Mouse (Mus musculus): ENCODE results near the gene Cd300lf. TPM values are rescaled to one million over a fixed set of nuclear protein-coding genes. Genes with fewer than 3 reads are reported as not detected.
A peak's percentile ranks its signal among the peaks of the same experiment; 100 is the strongest.

Gene Cd300lf
- polyA plus RNA-seq, 1 experiment from 2014 or later: 0.22 TPM

GRCm38 (mm10) chr11:115173549-115174339 is 40.0 kb upstream of the Cd300lf start:
- H3K27ac ChIP-seq (replicated peaks in 1 of 2; ENCODE audit: control insufficient read depth in 1 of 2, insufficient read depth in 1 of 2, low read depth in 2 of 2, low read length in 2 of 2): no peak overlapping the region
- H3K4me1 ChIP-seq (ENCODE audit: control insufficient read depth in 2 of 2, insufficient read depth in 2 of 2, low read length in 2 of 2): peaks cover 20 to 37% of the 10 kb centered on the region in 2 experiments
- no peaks in the 10 kb centered on the region for H3K36me3 ChIP-seq (ENCODE audit: control insufficient read depth, insufficient read depth, low read length)
- 0 out of 2 replicates have a peak overlapping the region, but pooled peaks have one; percentile 2 for H3K4me2 ChIP-seq (ENCODE audit: low read length)
- ATAC-seq (ENCODE audit: insufficient number of reproducible peaks, insufficient read depth, low FRiP score, low read depth): no peak
- H3K4me3 ChIP-seq (ENCODE audit: control insufficient read depth in 1 of 2, insufficient read depth in 1 of 2, low read depth in 1 of 2, low read length in 2 of 2): no peak overlapping the region
- H3K9me3 ChIP-seq (ENCODE audit: control insufficient read depth, low read length): no peaks in the 10 kb centered on the region
- no peaks in the 10 kb centered on the region for H3K27me3 ChIP-seq (ENCODE audit: control insufficient read depth, insufficient read depth, low read length)
- 23% methylated on average over 16 of the region's 16 CpGs for WGBS
- H3K9ac ChIP-seq (ENCODE audit: low read length): no peak overlapping the region

GRCm38 (mm10) chr11:115172825-115173287 is 39.1 kb upstream of the Cd300lf start:
- no peak overlapping the region for H3K9ac ChIP-seq (ENCODE audit: low read length)
- 0 out of 2 replicates have a peak, but pooled peaks have one; percentile 37 for ATAC-seq (ENCODE audit: insufficient number of reproducible peaks, insufficient read depth, low FRiP score, low read depth)
- WGBS: 25% methylated on average over 4 of the region's 4 CpGs
- no peaks in the 10 kb centered on the region for H3K27me3 ChIP-seq (ENCODE audit: control insufficient read depth, insufficient read depth, low read length)
- H3K9me3 ChIP-seq (ENCODE audit: control insufficient read depth, low read length): no peaks in the 10 kb centered on the region
- H3K4me3 ChIP-seq (ENCODE audit: control insufficient read depth in 1 of 2, insufficient read depth in 1 of 2, low read depth in 1 of 2, low read length in 2 of 2): no peak overlapping the region
- 0 out of 2 replicates have a peak overlapping the region, but pooled peaks have one; percentile 2 for H3K4me2 ChIP-seq (ENCODE audit: low read length)
- H3K36me3 ChIP-seq (ENCODE audit: control insufficient read depth, insufficient read depth, low read length): no peaks in the 10 kb centered on the region
- H3K27ac ChIP-seq (replicated peaks in 1 of 2; ENCODE audit: control insufficient read depth in 1 of 2, insufficient read depth in 1 of 2, low read depth in 2 of 2, low read length in 2 of 2): no peak overlapping the region
- peaks cover 20 to 35% of the 10 kb centered on the region in 2 experiments for H3K4me1 ChIP-seq (ENCODE audit: control insufficient read depth in 2 of 2, insufficient read depth in 2 of 2, low read length in 2 of 2)

- no peaks in the 10 kb centered on the region for H3K36me3 ChIP-seq (ENCODE audit: control insufficient read depth, insufficient read depth, low read length)
- H3K27ac ChIP-seq (replicated peaks in 1 of 2; ENCODE audit: control insufficient read depth in 1 of 2, insufficient read depth in 1 of 2, low read depth in 2 of 2, low read length in 2 of 2): no peak overlapping the region
- no peak overlapping the region for H3K4me2 ChIP-seq (ENCODE audit: low read length)
- H3K4me3 ChIP-seq (ENCODE audit: control insufficient read depth in 1 of 2, insufficient read depth in 1 of 2, low read depth in 1 of 2, low read length in 2 of 2): no peak overlapping the region
- no peaks in the 10 kb centered on the region for H3K27me3 ChIP-seq (ENCODE audit: control insufficient read depth, insufficient read depth, low read length)
- ATAC-seq (ENCODE audit: insufficient number of reproducible peaks, insufficient read depth, low FRiP score, low read depth): no peak
- H3K4me1 ChIP-seq (ENCODE audit: control insufficient read depth in 2 of 2, insufficient read depth in 2 of 2, low read length in 2 of 2): peaks cover 15 to 25% of the 10 kb centered on the region in 2 experiments
- no peaks in the 10 kb centered on the region for H3K9me3 ChIP-seq (ENCODE audit: control insufficient read depth, low read length)
- no peak overlapping the region for H3K9ac ChIP-seq (ENCODE audit: low read length)
- 58% methylated on average over 8 of the region's 8 CpGs for WGBS
Observed at GRCm38 (mm10) chr11:115171125-115171524, 37.3 kb upstream of the Cd300lf start.

- Histone ChIP-seq H3K27ac (replicated peaks in 1 of 2; ENCODE audit: control insufficient read depth in 1 of 2, insufficient read depth in 1 of 2, low read depth in 2 of 2, low read length in 2 of 2) (no peak overlapping the region), H3K4me2 (ENCODE audit: low read length) (no peak overlapping the region), H3K4me3 (ENCODE audit: control insufficient read depth in 1 of 2, insufficient read depth in 1 of 2, low read depth in 1 of 2, low read length in 2 of 2) (no peak overlapping the region), H3K4me1 (ENCODE audit: control insufficient read depth in 2 of 2, insufficient read depth in 2 of 2, low read length in 2 of 2) (peaks cover 15 to 35% of the 10 kb centered on the region in 2 experiments), H3K9ac (ENCODE audit: low read length) (no peak overlapping the region), H3K36me3 (ENCODE audit: control insufficient read depth, insufficient read depth, low read length) (no peaks in the 10 kb centered on the region), H3K9me3 (ENCODE audit: control insufficient read depth, low read length) (no peaks in the 10 kb centered on the region), H3K27me3 (ENCODE audit: control insufficient read depth, insufficient read depth, low read length) (peaks cover 12% of the 10 kb centered on the region; the same call in 1 of the 2 replicates)
- ATAC-seq (ENCODE audit: insufficient number of reproducible peaks, insufficient read depth, low FRiP score, low read depth): no peak
- 85% methylated on average over 4 of the region's 4 CpGs for WGBS
Observed at GRCm38 (mm10) chr11:115169430-115169829, 35.6 kb upstream of the Cd300lf start.

DNA sequence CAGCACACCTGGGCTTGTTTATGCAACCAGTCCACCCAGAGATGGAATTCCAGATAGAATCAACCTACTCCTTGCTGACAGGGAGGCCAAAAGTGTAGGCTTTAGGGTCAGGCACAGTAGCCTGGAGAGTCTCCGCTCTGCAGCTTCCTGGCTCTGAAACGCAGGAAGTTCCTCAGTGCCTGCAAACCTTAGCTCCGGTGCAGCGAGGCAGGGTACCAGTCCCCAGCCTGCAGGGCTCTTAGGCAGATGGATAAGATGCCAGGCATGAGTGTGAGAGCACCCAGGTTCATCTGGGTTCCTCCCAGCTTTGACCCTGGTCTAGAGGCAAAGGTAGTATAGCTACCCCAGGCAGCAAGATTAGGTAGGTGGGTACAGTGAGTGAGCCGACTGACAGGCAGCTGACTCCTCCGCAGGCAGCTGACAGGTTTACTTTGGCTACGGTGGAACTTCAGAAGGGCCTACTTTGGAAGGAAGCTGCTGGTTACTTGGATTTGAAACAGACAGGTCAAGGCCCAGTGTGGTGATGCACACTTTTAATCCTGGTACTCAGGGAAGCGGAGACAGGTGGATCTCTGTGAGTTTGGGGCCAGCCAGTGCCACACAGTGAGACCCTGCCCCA is 33.9 kb upstream of the Cd300lf start:
- H3K27me3 ChIP-seq (ENCODE audit: control insufficient read depth, insufficient read depth, low read length): peaks cover 12% of the 10 kb centered on the region; the same call in 1 of the 2 replicates
- ATAC-seq (ENCODE audit: insufficient number of reproducible peaks, insufficient read depth, low FRiP score, low read depth): no peak
- no peak overlapping the region for H3K27ac ChIP-seq (replicated peaks in 1 of 2; ENCODE audit: control insufficient read depth in 1 of 2, insufficient read depth in 1 of 2, low read depth in 2 of 2, low read length in 2 of 2)
- no peak overlapping the region for H3K9ac ChIP-seq (ENCODE audit: low read length)
- no peaks in the 10 kb centered on the region for H3K9me3 ChIP-seq (ENCODE audit: control insufficient read depth, low read length)
- peaks cover 8 to 27% of the 10 kb centered on the region in 2 experiments for H3K4me1 ChIP-seq (ENCODE audit: control insufficient read depth in 2 of 2, insufficient read depth in 2 of 2, low read length in 2 of 2)
- H3K4me2 ChIP-seq (ENCODE audit: low read length): no peak overlapping the region
- 74% methylated on average over 8 of the region's 8 CpGs for WGBS
- H3K36me3 ChIP-seq (ENCODE audit: control insufficient read depth, insufficient read depth, low read length): no peaks in the 10 kb centered on the region
- H3K4me3 ChIP-seq (ENCODE audit: control insufficient read depth in 1 of 2, insufficient read depth in 1 of 2, low read depth in 1 of 2, low read length in 2 of 2): no peak overlapping the region

GRCm38 (mm10) chr11:115166776-115167175 is 33.0 kb upstream of the Cd300lf start:
- 83% methylated on average over 3 of the region's 3 CpGs for WGBS
- H3K36me3 ChIP-seq (ENCODE audit: control insufficient read depth, insufficient read depth, low read length): no peaks in the 10 kb centered on the region

GRCm38 (mm10) chr11:115164976-115165374 is 31.2 kb upstream of the Cd300lf start:
- Histone ChIP-seq H3K36me3 (ENCODE audit: control insufficient read depth, insufficient read depth, low read length) (no peaks in the 10 kb centered on the region), H3K4me2 (ENCODE audit: low read length) (peak overlapping the region; percentile 93), H3K27ac (replicated peaks in 1 of 2; ENCODE audit: control insufficient read depth in 1 of 2, insufficient read depth in 1 of 2, low read depth in 2 of 2, low read length in 2 of 2) (no peak overlapping the region), H3K4me1 (ENCODE audit: control insufficient read depth in 2 of 2, insufficient read depth in 2 of 2, low read length in 2 of 2) (peaks cover 8 to 31% of the 10 kb centered on the region in 2 experiments), H3K9me3 (ENCODE audit: control insufficient read depth, low read length) (no peaks in the 10 kb centered on the region), H3K4me3 (ENCODE audit: control insufficient read depth in 1 of 2, insufficient read depth in 1 of 2, low read depth in 1 of 2, low read length in 2 of 2) (peak overlapping the region; percentile 62 to 78), H3K9ac (ENCODE audit: low read length) (peak overlapping the region; percentile 64; the same call in 1 of the 2 replicates), H3K27me3 (ENCODE audit: control insufficient read depth, insufficient read depth, low read length) (peaks cover 12% of the 10 kb centered on the region; the same call in 1 of the 2 replicates)
- no peak for ATAC-seq (ENCODE audit: insufficient number of reproducible peaks, insufficient read depth, low FRiP score, low read depth)
- WGBS: 3% methylated on average over 9 of the region's 9 CpGs

More at GRCm38 (mm10) chr11:115166776-115167175, 33.0 kb upstream of the Cd300lf start:
- H3K9me3 ChIP-seq (ENCODE audit: control insufficient read depth, low read length): no peaks in the 10 kb centered on the region
- H3K27ac ChIP-seq (replicated peaks in 1 of 2; ENCODE audit: control insufficient read depth in 1 of 2, insufficient read depth in 1 of 2, low read depth in 2 of 2, low read length in 2 of 2): no peak overlapping the region
- peaks cover 4 to 26% of the 10 kb centered on the region in 2 experiments for H3K4me1 ChIP-seq (ENCODE audit: control insufficient read depth in 2 of 2, insufficient read depth in 2 of 2, low read length in 2 of 2)
- peaks cover 12% of the 10 kb centered on the region; the same call in 1 of the 2 replicates for H3K27me3 ChIP-seq (ENCODE audit: control insufficient read depth, insufficient read depth, low read length)
- H3K4me2 ChIP-seq (ENCODE audit: low read length): no peak overlapping the region
- ATAC-seq (ENCODE audit: insufficient number of reproducible peaks, insufficient read depth, low FRiP score, low read depth): no peak
- no peak overlapping the region for H3K9ac ChIP-seq (ENCODE audit: low read length)
- H3K4me3 ChIP-seq (ENCODE audit: control insufficient read depth in 1 of 2, insufficient read depth in 1 of 2, low read depth in 1 of 2, low read length in 2 of 2): no peak overlapping the region
